ENCODE assay signal across 11 mouse cellular contexts in genomic region chr11:87754603-87755002, GRCm38 (mm10). TPM values are rescaled to one million over a fixed set of nuclear protein-coding genes. Genes with fewer than 3 reads are reported as not detected.
DNase-seq lines count a peak whose midpoint lies in the region; ATAC-seq and TF ChIP-seq lines count a peak whose summit lies in the region.
"Had no signal": no experiment of that assay in that cellular context is flagged by ENCODE, and none has a peak within 500 bp of the region (broad histone marks: within the 10 kb centered on the region; RNA-seq: fewer than 3 reads in every experiment).

No protein-coding gene starts in this region.

- no peak for TF ChIP-seq CTCF in small intestine, adult 2 months (IDR thresholded peaks at IDR 0.05; ENCODE audit: extremely low read depth, insufficient read length, insufficient replicate concordance, low read depth, low read length)

- TF ChIP-seq POLR2A in small intestine, adult 2 months (IDR thresholded peaks at IDR 0.05; ENCODE audit: low read depth, low read length): no peak

- ATAC-seq in liver, embryonic 13.5 days (ENCODE audit: low read depth): no peak

- peaks cover 23% of the 10 kb centered on the region for H3K36me3 ChIP-seq in liver, embryonic 13.5 days
- H3K36me3 ChIP-seq in small intestine, adult 2 months (ENCODE audit: control insufficient read depth, insufficient read depth, low read length): 0 out of 2 replicates have a peak, but pooled peaks cover 6% of the 10 kb centered on the region

- DNase-seq in B cell, adult 2 months: peak; percentile 86 to 87
- DNase-seq in CD8-positive naive resting alpha-beta T cell, adult 2 months (ENCODE audit: low read depth in 2 of 2, low spot score in 2 of 2): peak; percentile 70 to 85
- peak; percentile 64 for DNase-seq in liver, embryonic 13.5 days
- DNase-seq in left cerebral cortex, postnatal 4 days: no peak
- no peak for DNase-seq in ovary, postnatal 14 days (ENCODE audit: low spot score)
- no peak for DNase-seq in retina, postnatal 1 day
- no peak for DNase-seq in cerebellum, adult 18-20 months
- DNase-seq: adrenal gland, postnatal 25 days; layer of hippocampus, postnatal 36 days had no signal

- 15% methylated on average over 5 of the region's 5 CpGs for WGBS in liver, embryonic 13.5 days (ENCODE audit: insufficient replicate concordance)
- 64% methylated on average over 5 of the region's 5 CpGs for WGBS in small intestine, adult 2 months

- intact Hi-C loops in left cerebral cortex, postnatal 4 days (cut with DNase I): no loop called here

- H3K27ac ChIP-seq in liver, embryonic 13.5 days: peak overlapping the region; percentile 100
- peak overlapping the region; percentile 80 for H3K27ac ChIP-seq in small intestine, adult 2 months (ENCODE audit: insufficient read depth, low read depth, low read length)

- peak overlapping the region; percentile 98 for H3K9ac ChIP-seq in liver, embryonic 13.5 days

- H3K27me3 ChIP-seq in liver, embryonic 13.5 days: no peaks in the 10 kb centered on the region
- H3K27me3 ChIP-seq in small intestine, adult 2 months (ENCODE audit: control insufficient read depth, insufficient read depth, low read length): no peaks in the 10 kb centered on the region

- H3K4me3 ChIP-seq in liver, embryonic 13.5 days (replicated peaks): peak overlapping the region; percentile 83
- H3K4me3 ChIP-seq in small intestine, adult 2 months (ENCODE audit: low read depth, low read length): peak overlapping the region; percentile 51

- H3K9me3 ChIP-seq in liver, embryonic 13.5 days (replicated peaks): no peaks in the 10 kb centered on the region

- H3K4me2 ChIP-seq in liver, embryonic 13.5 days: peak overlapping the region; percentile 88

- peaks cover 69% of the 10 kb centered on the region for H3K4me1 ChIP-seq in liver, embryonic 13.5 days (replicated peaks)
- H3K4me1 ChIP-seq in small intestine, adult 2 months (ENCODE audit: control insufficient read depth, insufficient read depth, insufficient read length, low read length): no peaks in the 10 kb centered on the region; the same call in 1 of the 2 replicates

RNA-seq across cellular contexts. Expression of gene Tspoap1, which starts 5.7 kb away (rescaled TPM):
- 2.7 and 3.1 TPM in 2 replicates for polyA plus RNA-seq in liver, embryonic 13.5 days (2015; fragmentation: Nextera tagmentation; extraction: Ambion mirVana)
- polyA plus RNA-seq in small intestine, adult 2 months (2012; rRNA removed): 0.89 and 1.3 TPM in 2 replicates
- 100 to 1,000 TPM; 180 to 186 TPM for total RNA-seq in left cerebral cortex, postnatal 4 days (2021)

RNA-seq across cellular contexts. Expression of gene Supt4a, which starts 17.3 kb away (rescaled TPM):
- 219 and 233 TPM in 2 replicates for polyA plus RNA-seq in liver, embryonic 13.5 days (2015; fragmentation: Nextera tagmentation; extraction: Ambion mirVana)
- 21.5 and 43.3 TPM in 2 replicates for polyA plus RNA-seq in small intestine, adult 2 months (2012; rRNA removed)
- 10 to 100 TPM; 53.8 to 54.4 TPM for total RNA-seq in left cerebral cortex, postnatal 4 days (2021)

RNA-seq across cellular contexts. Expression of gene Mpo, which starts 38.8 kb away (rescaled TPM):
- 276 and 298 TPM in 2 replicates for polyA plus RNA-seq in liver, embryonic 13.5 days (2015; fragmentation: Nextera tagmentation; extraction: Ambion mirVana)
- polyA plus RNA-seq in small intestine, adult 2 months (2012; rRNA removed): 0.08 and 0.14 TPM in 2 replicates
- total RNA-seq in left cerebral cortex, postnatal 4 days (2021): under 1 TPM in 1 of 2 experiments, not detected in 1; 0.32 TPM
- total RNA-seq: adrenal gland, postnatal 25 days; heart, postnatal 10 days had no signal

Comparison
In these comparisons a context has a peak if more than half of its experiments do, and no peak if none do; other contexts are left out.
1. DNase-seq: peak in B cell, adult 2 months (2 of 2), CD8-positive naive resting alpha-beta T cell, adult 2 months (2 of 2) and liver, embryonic 13.5 days (single experiment); none in left cerebral cortex, postnatal 4 days (single experiment), ovary, postnatal 14 days (single experiment), retina, postnatal 1 day (single experiment) and cerebellum, adult 18-20 months (0 of 2).
2. RNA of gene Mpo, which starts 38.8 kb away (polyA plus RNA-seq): 276 to 298 TPM in liver, embryonic 13.5 days; 0.08 to 0.14 TPM in small intestine, adult 2 months; every median in the first group is over 100 times any median in the second.